In the genomic region with DNA sequence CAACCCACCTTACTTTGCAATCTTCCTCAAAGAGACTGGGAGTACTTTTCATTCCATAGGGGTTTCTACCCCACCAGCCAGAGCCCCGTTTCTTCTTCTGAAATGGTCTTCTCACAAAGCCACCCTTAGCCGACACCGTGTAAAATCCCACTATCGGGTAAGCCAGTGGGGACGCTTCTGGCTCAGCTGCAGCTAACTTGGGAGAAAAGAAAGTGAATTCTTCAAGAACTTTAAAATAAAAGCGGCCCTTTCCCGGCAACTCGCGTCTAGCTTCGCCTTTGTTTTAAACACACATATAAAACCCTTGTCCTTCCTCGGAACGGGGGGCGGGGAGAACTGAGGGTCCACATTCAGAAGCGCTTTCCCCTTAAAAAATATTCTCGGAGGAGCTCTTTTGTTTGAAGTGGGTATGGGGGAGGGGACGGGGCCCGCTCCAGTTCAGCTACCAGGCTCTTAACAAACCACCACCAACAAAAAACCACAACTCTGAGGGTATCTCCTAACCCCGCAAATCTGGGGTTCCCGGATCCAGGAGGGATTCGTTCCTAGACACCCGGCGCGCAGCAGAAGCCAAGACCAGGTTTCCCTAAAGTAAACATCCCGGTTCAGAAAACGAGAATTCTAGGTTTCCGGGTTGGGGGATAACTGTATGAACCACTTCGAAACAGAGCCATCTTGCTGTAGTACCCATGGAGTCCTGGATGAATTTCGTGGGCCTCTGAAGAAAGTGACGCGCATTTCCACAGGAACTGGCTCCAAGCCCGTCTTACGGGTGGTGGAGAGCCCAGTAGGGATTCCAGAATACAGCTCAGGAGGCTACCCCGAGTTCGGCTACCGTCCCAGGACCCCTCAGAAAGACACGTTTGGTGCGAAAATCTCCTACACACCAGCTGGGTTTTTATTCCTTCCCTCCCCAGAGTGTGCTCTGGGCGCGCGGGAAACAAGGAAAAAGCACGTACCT, we compare ENCODE assay signal across 8 mouse cellular contexts. TPM values are rescaled to one million over a fixed set of nuclear protein-coding genes. Genes with fewer than 3 reads are reported as not detected.
DNase-seq lines count a peak whose midpoint lies in the region; ATAC-seq and TF ChIP-seq lines count a peak whose summit lies in the region.

No protein-coding gene starts in this region.

- no peaks in the 10 kb centered on the region for H3K9me3 ChIP-seq in hindbrain, postnatal 0 days (ENCODE audit: low read length)
- H3K9me3 ChIP-seq in limb, embryonic 13.5 days: no peaks in the 10 kb centered on the region
- no peaks in the 10 kb centered on the region for H3K9me3 ChIP-seq in midbrain, embryonic 16.5 days (replicated peaks; ENCODE audit: control insufficient read depth, low read length, poor library complexity, severe bottlenecking)

- DNase-seq in spleen, adult 2 months (ENCODE audit: low read depth in 1 of 2, low spot score in 2 of 2): no peak
- no peak for DNase-seq in spleen, postnatal 10 days (ENCODE audit: low spot score in 2 of 2)
- peak; percentile 76 to 78 for DNase-seq in cerebellum, postnatal 14 days
- peak; percentile 73 for DNase-seq in gastrocnemius, postnatal 10 days
- DNase-seq in hindbrain, postnatal 0 days (ENCODE audit: low spot score): peak; percentile 78
- DNase-seq in urinary bladder, adult 2 months (ENCODE audit: low spot score): peak; percentile 57

- H3K9ac ChIP-seq in hindbrain, postnatal 0 days (replicated peaks; ENCODE audit: low read length): peak overlapping the region; percentile 96
- peak overlapping the region; percentile 99 for H3K9ac ChIP-seq in limb, embryonic 13.5 days
- H3K9ac ChIP-seq in midbrain, embryonic 16.5 days (ENCODE audit: low read depth, low read length): peak overlapping the region; percentile 98

- H3K36me3 ChIP-seq in spleen, adult 2 months (ENCODE audit: control insufficient read depth, insufficient read depth, low read length): no peaks in the 10 kb centered on the region
- H3K36me3 ChIP-seq in hindbrain, postnatal 0 days (ENCODE audit: insufficient read depth, low read length): no peaks in the 10 kb centered on the region
- H3K36me3 ChIP-seq in limb, embryonic 13.5 days: peaks cover 6% of the 10 kb centered on the region; the same call in 1 of the 2 replicates
- H3K36me3 ChIP-seq in midbrain, embryonic 16.5 days (ENCODE audit: control insufficient read depth, insufficient read depth, low read length): no peaks in the 10 kb centered on the region

- H3K4me3 ChIP-seq in spleen, adult 2 months (ENCODE audit: extremely low read depth, insufficient read depth, insufficient read length): peak overlapping the region; percentile 66
- peak overlapping the region; percentile 69 for H3K4me3 ChIP-seq in hindbrain, postnatal 0 days (ENCODE audit: low read length)
- peak overlapping the region; percentile 88 for H3K4me3 ChIP-seq in limb, embryonic 13.5 days
- H3K4me3 ChIP-seq in midbrain, embryonic 16.5 days (ENCODE audit: low read depth, low read length): peak overlapping the region; percentile 88

- TF ChIP-seq POLR2A in spleen, adult 2 months (IDR thresholded peaks at IDR 0.05; ENCODE audit: low read depth, low read length): no peak

- no peak for TF ChIP-seq CTCF in spleen, adult 2 months (IDR thresholded peaks at IDR 0.05; ENCODE audit: extremely low read depth, insufficient read depth, insufficient read length, insufficient replicate concordance)
- no peak for TF ChIP-seq CTCF in hindbrain, postnatal 0 days (IDR thresholded peaks at IDR 0.05; ENCODE audit: low read depth)

- WGBS in spleen, adult 2 months: under 1% methylated on average over 41 of the region's 41 CpGs
- WGBS in hindbrain, postnatal 0 days: under 1% methylated on average over 41 of the region's 41 CpGs
- under 1% methylated on average over 41 of the region's 41 CpGs for WGBS in limb, embryonic 13.5 days
- under 1% methylated on average over 41 of the region's 41 CpGs for WGBS in midbrain, embryonic 16.5 days

- H3K4me1 ChIP-seq in spleen, adult 2 months (ENCODE audit: control insufficient read depth, insufficient read depth, insufficient read length): peaks cover 6% of the 10 kb centered on the region
- peaks cover 26% of the 10 kb centered on the region for H3K4me1 ChIP-seq in hindbrain, postnatal 0 days (ENCODE audit: insufficient read depth, low read length)
- peaks cover 51% of the 10 kb centered on the region for H3K4me1 ChIP-seq in limb, embryonic 13.5 days
- H3K4me1 ChIP-seq in midbrain, embryonic 16.5 days (ENCODE audit: control insufficient read depth, insufficient read depth, low read length): peaks cover 37% of the 10 kb centered on the region

- H3K27me3 ChIP-seq in spleen, adult 2 months (ENCODE audit: control insufficient read depth, insufficient read depth, low read length): peaks cover 16% of the 10 kb centered on the region
- no peaks in the 10 kb centered on the region for H3K27me3 ChIP-seq in hindbrain, postnatal 0 days (ENCODE audit: insufficient read depth, low read length)
- no peaks in the 10 kb centered on the region for H3K27me3 ChIP-seq in limb, embryonic 13.5 days
- no peaks in the 10 kb centered on the region for H3K27me3 ChIP-seq in midbrain, embryonic 16.5 days (ENCODE audit: control insufficient read depth, insufficient read depth, low read depth, low read length)

- peak overlapping the region; percentile 66 for H3K27ac ChIP-seq in spleen, adult 2 months (ENCODE audit: insufficient read depth, low read length)
- H3K27ac ChIP-seq in hindbrain, postnatal 0 days: peak overlapping the region; percentile 88
- H3K27ac ChIP-seq in limb, embryonic 13.5 days: peak overlapping the region; percentile 96
- peak overlapping the region; percentile 92 for H3K27ac ChIP-seq in midbrain, embryonic 16.5 days (ENCODE audit: low read length)

- no peak for ATAC-seq in hindbrain, postnatal 0 days
- no peak for ATAC-seq in limb, embryonic 13.5 days (ENCODE audit: low FRiP score, low read depth)
- ATAC-seq in midbrain, embryonic 16.5 days: no peak

- H3K4me2 ChIP-seq in hindbrain, postnatal 0 days (ENCODE audit: low read depth, low read length): peak overlapping the region; percentile 96
- peak overlapping the region; percentile 98 for H3K4me2 ChIP-seq in limb, embryonic 13.5 days (replicated peaks)
- H3K4me2 ChIP-seq in midbrain, embryonic 16.5 days (ENCODE audit: low read length): peak overlapping the region; percentile 99

RNA-seq across cellular contexts. Expression of a gene that starts 37.6 kb away (rescaled TPM):
- polyA plus RNA-seq in spleen, adult 2 months (2012; rRNA removed): 81.9 and 94.2 TPM in 2 replicates
- 10 to 100 TPM; 66.0 to 82.7 TPM for total RNA-seq in gastrocnemius, postnatal 10 days (2021)
- total RNA-seq in hindbrain, postnatal 0 days (2014; rRNA removed): 167 and 178 TPM in 2 replicates
- 95.9 and 101 TPM in 2 replicates for polyA plus RNA-seq in hindbrain, postnatal 0 days (2015; fragmentation: Nextera tagmentation; extraction: Ambion mirVana)
- 86.4 and 94.5 TPM in 2 replicates for polyA plus RNA-seq in limb, embryonic 13.5 days (2015; fragmentation: Nextera tagmentation; extraction: Ambion mirVana)
- 118 TPM in 2 replicates for polyA plus RNA-seq in midbrain, embryonic 16.5 days (2015; fragmentation: Nextera tagmentation; extraction: Ambion mirVana)
- 60.0 and 72.0 TPM in 2 replicates for polyA plus RNA-seq in urinary bladder, adult 2 months (2012; rRNA removed)

RNA-seq across cellular contexts. Expression of a gene that starts 44.0 kb away (rescaled TPM):
- polyA plus RNA-seq in spleen, adult 2 months (2012; rRNA removed): 3.6 and 4.0 TPM in 2 replicates
- total RNA-seq in gastrocnemius, postnatal 10 days (2021): 10 to 100 TPM in 1 of 2 experiments, 1 to 10 TPM in 1; 6.4 to 10.5 TPM
- total RNA-seq in hindbrain, postnatal 0 days (2014; rRNA removed): 31.1 and 43.1 TPM in 2 replicates
- polyA plus RNA-seq in hindbrain, postnatal 0 days (2015; fragmentation: Nextera tagmentation; extraction: Ambion mirVana): 8.8 and 9.1 TPM in 2 replicates
- polyA plus RNA-seq in limb, embryonic 13.5 days (2015; fragmentation: Nextera tagmentation; extraction: Ambion mirVana): 12.7 and 13.8 TPM in 2 replicates
- 9.7 and 13.7 TPM in 2 replicates for polyA plus RNA-seq in midbrain, embryonic 16.5 days (2015; fragmentation: Nextera tagmentation; extraction: Ambion mirVana)
- 4.3 and 8.2 TPM in 2 replicates for polyA plus RNA-seq in urinary bladder, adult 2 months (2012; rRNA removed)

Comparison
In these comparisons a context has a peak if more than half of its experiments do, and no peak if none do; other contexts are left out.
1. DNase-seq: peak in cerebellum, postnatal 14 days (2 of 2), gastrocnemius, postnatal 10 days (single experiment), hindbrain, postnatal 0 days (single experiment) and urinary bladder, adult 2 months (single experiment); none in spleen, adult 2 months (0 of 2) and spleen, postnatal 10 days (0 of 2).
2. Peak in every context shown above with its lines, with median percentiles within 50 percentile points of each other: H3K27ac ChIP-seq, H3K4me3 ChIP-seq, H3K4me2 ChIP-seq and H3K9ac ChIP-seq.